Mouse (Mus musculus): ENCODE results near the gene Majin. TPM values are rescaled to one million over a fixed set of nuclear protein-coding genes. Genes with fewer than 3 reads are reported as not detected.

Majin gene
- polyA plus RNA-seq, 1 experiment, result not detected

DNA sequence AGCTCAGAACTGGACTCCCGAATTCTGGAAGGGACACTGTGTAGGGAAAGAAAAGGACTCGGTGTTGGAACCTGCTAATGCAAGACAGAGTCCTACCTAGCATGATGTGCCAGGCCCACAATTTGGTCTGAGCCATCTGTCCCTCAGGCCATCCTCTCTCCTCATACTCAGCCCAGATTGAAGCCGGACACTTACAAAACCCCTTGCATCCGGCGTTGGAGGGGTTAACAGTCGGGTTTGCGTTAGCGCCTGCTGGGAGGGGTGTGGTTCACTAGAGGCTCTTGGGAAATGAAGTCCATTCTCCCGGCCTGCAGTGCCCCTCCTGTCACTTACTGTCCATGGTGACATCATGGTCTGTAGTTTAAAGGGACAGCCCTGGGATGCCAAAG is 51.9 kb downstream of the Majin start:
- Histone ChIP-seq H3K36me3 (ENCODE audit: control insufficient read depth, insufficient read depth) (peaks cover 6% of the 10 kb centered on the region), H3K4me3 (peak overlapping the region; percentile 59), H3K27me3 (ENCODE audit: control insufficient read depth, insufficient read depth, insufficient read length) (no peaks in the 10 kb centered on the region), H3K79me2 (ENCODE audit: control insufficient read depth, insufficient read depth) (peaks cover 5% of the 10 kb centered on the region), H3ac (ENCODE audit: control insufficient read depth, insufficient read length) (peak overlapping the region; percentile 48), H3K4me2 (ENCODE audit: low read depth) (peak overlapping the region; percentile 95)
- TF ChIP-seq MYOD1 (IDR thresholded peaks at IDR 0.05; ENCODE audit: control insufficient read depth in 1 of 3, insufficient read length in 2 of 3, low read depth in 2 of 3), result no peak
- TF ChIP-seq TCF3 (IDR thresholded peaks at IDR 0.05; ENCODE audit: insufficient read length, low read depth), result no peak
- no peak for TF ChIP-seq REST (IDR thresholded peaks at IDR 0.05; ENCODE audit: insufficient read depth, insufficient read length)
- TF ChIP-seq USF1 (IDR thresholded peaks at IDR 0.05; ENCODE audit: low read depth), result no peak
- 0 out of 2 replicates have a peak, but pooled peaks have one; percentile 1 for TF ChIP-seq CEBPB (IDR thresholded peaks at IDR 0.05; ENCODE audit: insufficient read depth, poor library complexity, severe bottlenecking)
- TF ChIP-seq POLR2AphosphoS2 (IDR thresholded peaks at IDR 0.05; ENCODE audit: insufficient read length, low read depth), result no peak

DNA sequence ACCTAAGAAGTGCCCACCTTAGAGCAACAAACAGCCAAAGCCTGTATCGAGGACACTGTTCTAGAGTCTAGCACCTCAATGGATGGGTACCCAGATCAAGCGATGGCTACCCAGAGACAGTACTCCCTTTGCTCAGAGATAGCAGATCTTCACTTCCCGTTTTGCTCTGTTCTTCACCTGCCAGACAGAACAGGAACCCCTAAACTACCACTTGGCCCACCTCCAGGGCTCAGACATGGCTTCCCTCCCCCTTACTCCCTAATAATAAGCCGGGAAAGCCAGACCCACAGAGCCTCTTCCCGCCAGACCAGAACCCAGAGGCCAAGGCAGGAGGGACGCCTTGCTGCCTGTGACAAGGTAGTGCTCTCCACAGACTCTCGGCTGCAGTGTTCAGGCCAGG is 52.7 kb downstream of the Majin start:
- Histone ChIP-seq H3K27me3 (ENCODE audit: control insufficient read depth, insufficient read depth, insufficient read length) (no peaks in the 10 kb centered on the region), H3K79me2 (ENCODE audit: control insufficient read depth, insufficient read depth) (peaks cover 5% of the 10 kb centered on the region), H3ac (ENCODE audit: control insufficient read depth, insufficient read length) (no peak overlapping the region), H3K4me2 (ENCODE audit: low read depth) (peak overlapping the region; percentile 95), H3K4me3 (no peak overlapping the region), H3K36me3 (ENCODE audit: control insufficient read depth, insufficient read depth) (peaks cover 3% of the 10 kb centered on the region)
- TF ChIP-seq TCF3 (IDR thresholded peaks at IDR 0.05; ENCODE audit: insufficient read length, low read depth) (no peak), SRF (IDR thresholded peaks at IDR 0.05; ENCODE audit: control insufficient read depth, insufficient read length, low read depth) (no peak), POLR2A (IDR thresholded peaks at IDR 0.05; ENCODE audit: insufficient read length, low read depth) (no peak)

GRCm38 (mm10) chr19:6238740-6239139 is 54.6 kb downstream of the Majin start:
- no peaks in the 10 kb centered on the region for H3K36me3 ChIP-seq (ENCODE audit: control insufficient read depth, insufficient read depth)
- no peak overlapping the region for H3K4me2 ChIP-seq (ENCODE audit: low read depth)
- TF ChIP-seq MAX (IDR thresholded peaks at IDR 0.05; ENCODE audit: low read depth) (no peak), CEBPB (IDR thresholded peaks at IDR 0.05; ENCODE audit: insufficient read depth, poor library complexity, severe bottlenecking) (no peak), TCF3 (IDR thresholded peaks at IDR 0.05; ENCODE audit: insufficient read length, low read depth) (no peak), POLR2A (IDR thresholded peaks at IDR 0.05; ENCODE audit: insufficient read length, low read depth) (no peak), USF1 (IDR thresholded peaks at IDR 0.05; ENCODE audit: low read depth) (no peak)
- H3K27me3 ChIP-seq (ENCODE audit: control insufficient read depth, insufficient read depth, insufficient read length), result no peaks in the 10 kb centered on the region
- peaks cover 5% of the 10 kb centered on the region for H3K79me2 ChIP-seq (ENCODE audit: control insufficient read depth, insufficient read depth)
- H3ac ChIP-seq (ENCODE audit: control insufficient read depth, insufficient read length), result no peak overlapping the region
- H3K4me3 ChIP-seq, result no peak overlapping the region

DNA sequence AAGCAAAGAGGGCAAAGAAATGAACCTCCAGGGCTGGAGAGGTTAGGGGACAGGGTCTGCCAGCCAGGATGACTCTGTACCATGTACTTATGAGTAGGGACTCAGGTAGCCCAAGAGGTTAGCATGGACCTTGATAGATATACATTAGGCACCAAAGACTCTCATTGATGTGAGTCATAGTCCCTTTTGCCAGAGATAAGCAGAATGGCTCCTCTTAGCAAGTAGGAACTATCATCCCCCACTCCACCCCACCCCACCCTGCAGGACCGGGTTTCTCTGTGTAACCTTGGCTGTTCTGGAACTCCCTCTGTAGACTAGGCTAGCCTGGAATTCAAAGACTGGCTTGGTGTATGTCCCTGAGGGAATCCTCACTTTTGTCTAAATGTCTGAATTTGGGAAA is 55.9 kb downstream of the Majin start:
- Histone ChIP-seq H3K4me2 (ENCODE audit: low read depth) (no peak overlapping the region), H3K27me3 (ENCODE audit: control insufficient read depth, insufficient read depth, insufficient read length) (no peaks in the 10 kb centered on the region), H3K79me2 (ENCODE audit: control insufficient read depth, insufficient read depth) (peaks cover 2% of the 10 kb centered on the region), H3ac (ENCODE audit: control insufficient read depth, insufficient read length) (no peak overlapping the region), H3K36me3 (ENCODE audit: control insufficient read depth, insufficient read depth) (no peaks in the 10 kb centered on the region), H3K4me3 (no peak overlapping the region)
- TF ChIP-seq POLR2A (IDR thresholded peaks at IDR 0.05; ENCODE audit: insufficient read length, low read depth) (no peak), MYOG (IDR thresholded peaks at IDR 0.05; ENCODE audit: control insufficient read depth in 1 of 3, insufficient read depth in 1 of 3, insufficient read length in 2 of 3, low read depth in 2 of 3) (no peak), SRF (IDR thresholded peaks at IDR 0.05; ENCODE audit: control insufficient read depth, insufficient read length, low read depth) (no peak), MAX (IDR thresholded peaks at IDR 0.05; ENCODE audit: low read depth) (no peak), TCF3 (IDR thresholded peaks at IDR 0.05; ENCODE audit: insufficient read length, low read depth) (no peak), POLR2AphosphoS2 (IDR thresholded peaks at IDR 0.05; ENCODE audit: insufficient read length, low read depth) (no peak), E2F4 (IDR thresholded peaks at IDR 0.05; ENCODE audit: insufficient read depth) (no peak), USF1 (IDR thresholded peaks at IDR 0.05; ENCODE audit: low read depth) (no peak), MYOD1 (IDR thresholded peaks at IDR 0.05; ENCODE audit: control insufficient read depth in 1 of 3, insufficient read length in 2 of 3, low read depth in 2 of 3) (no peak), TCF12 (IDR thresholded peaks at IDR 0.05; ENCODE audit: insufficient read depth, poor library complexity, severe bottlenecking) (no peak), REST (IDR thresholded peaks at IDR 0.05; ENCODE audit: insufficient read depth, insufficient read length) (no peak)

GRCm38 (mm10) chr19:6240725-6241124 is 56.5 kb downstream of the Majin start:
- Histone ChIP-seq H3K4me3 (peak overlapping the region; percentile 64), H3K79me2 (ENCODE audit: control insufficient read depth, insufficient read depth) (no peaks in the 10 kb centered on the region), H3K27me3 (ENCODE audit: control insufficient read depth, insufficient read depth, insufficient read length) (no peaks in the 10 kb centered on the region), H3K36me3 (ENCODE audit: control insufficient read depth, insufficient read depth) (no peaks in the 10 kb centered on the region), H3K4me2 (ENCODE audit: low read depth) (peak overlapping the region; percentile 57), H3ac (ENCODE audit: control insufficient read depth, insufficient read length) (no peak overlapping the region)
- no peak for TF ChIP-seq POLR2A (IDR thresholded peaks at IDR 0.05; ENCODE audit: insufficient read length, low read depth)
